Mouse (Mus musculus): ENCODE data around the gene Nek5.
A peak's percentile ranks its signal among the peaks of the same experiment; 100 is the strongest.
"Not testable (repeated sequence)": the region's sequence is repeated elsewhere in the genome, so short reads cannot be mapped to it uniquely, and the experiment has no call there.

Nek5 gene

DNA sequence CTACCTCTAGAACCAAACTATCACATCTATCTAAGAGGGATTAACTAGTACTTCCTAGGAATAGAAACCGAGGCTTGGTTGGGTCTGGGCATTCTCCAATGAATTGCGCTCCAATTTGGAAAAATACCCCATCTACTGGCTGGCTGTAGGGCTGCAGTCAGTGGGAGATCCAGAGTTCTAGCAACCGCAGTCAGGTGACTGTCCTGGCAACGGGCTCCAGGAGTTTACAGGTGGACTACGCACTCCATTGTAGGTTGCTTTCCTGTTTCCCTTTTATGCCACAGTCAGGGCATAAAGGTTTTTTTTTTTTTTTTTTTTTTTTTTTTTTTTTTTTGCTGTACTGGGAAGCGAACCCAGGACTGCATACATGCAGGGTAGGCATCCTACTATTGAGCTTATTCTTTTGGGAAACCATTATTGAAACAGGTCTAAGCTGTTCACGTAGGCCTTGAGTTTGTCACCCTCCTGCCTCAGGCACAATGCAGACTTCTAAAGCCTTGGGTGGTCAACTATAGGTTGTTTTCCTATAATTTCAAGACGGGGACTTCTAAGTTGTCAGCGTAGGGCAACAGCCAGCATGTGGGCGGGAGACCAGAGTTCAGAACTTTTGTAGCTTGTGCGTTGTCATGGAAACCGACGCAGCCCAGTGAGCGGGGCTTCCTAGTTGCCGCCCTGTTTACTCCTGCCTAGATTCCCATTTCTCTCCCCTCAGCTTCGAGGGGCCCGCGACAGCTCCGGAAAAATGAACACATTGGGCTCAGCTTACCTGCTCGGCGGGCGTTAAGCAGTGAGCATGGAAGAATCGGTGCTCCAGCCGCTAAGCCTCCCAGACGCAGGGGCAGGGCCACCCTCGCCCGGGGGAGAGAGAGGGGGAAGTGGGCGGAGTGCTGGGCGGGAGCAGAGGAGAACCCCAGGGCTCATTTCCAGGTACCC lies at the start of gene Nek5:
Nek5 (minus strand) TSS at position 834 of the 933 bp plus-strand sequence.
- peak; percentile 3 for DNase-seq (ENCODE audit: low read depth)

DNA sequence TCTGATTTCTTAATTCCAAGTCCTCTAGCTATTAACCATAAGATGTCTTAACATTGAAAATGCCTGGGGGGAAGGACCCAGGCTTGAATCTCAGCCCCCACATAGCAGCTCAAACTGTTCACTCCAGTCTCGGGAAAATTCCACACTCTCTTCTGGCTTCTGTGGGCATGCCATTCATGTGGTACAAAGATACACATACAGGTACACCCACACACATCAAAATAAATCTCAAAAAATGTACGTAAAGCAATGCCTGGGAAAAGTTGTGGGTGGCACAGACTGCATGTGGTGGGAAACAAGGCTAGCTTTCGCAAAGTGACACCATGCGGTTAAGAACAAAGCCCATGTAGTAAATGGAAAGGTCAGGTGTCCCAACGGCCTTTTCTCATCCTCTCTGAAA lies 44.3 kb upstream of the Nek5 start:
- DNase-seq (ENCODE audit: low read depth) = no peak

DNA sequence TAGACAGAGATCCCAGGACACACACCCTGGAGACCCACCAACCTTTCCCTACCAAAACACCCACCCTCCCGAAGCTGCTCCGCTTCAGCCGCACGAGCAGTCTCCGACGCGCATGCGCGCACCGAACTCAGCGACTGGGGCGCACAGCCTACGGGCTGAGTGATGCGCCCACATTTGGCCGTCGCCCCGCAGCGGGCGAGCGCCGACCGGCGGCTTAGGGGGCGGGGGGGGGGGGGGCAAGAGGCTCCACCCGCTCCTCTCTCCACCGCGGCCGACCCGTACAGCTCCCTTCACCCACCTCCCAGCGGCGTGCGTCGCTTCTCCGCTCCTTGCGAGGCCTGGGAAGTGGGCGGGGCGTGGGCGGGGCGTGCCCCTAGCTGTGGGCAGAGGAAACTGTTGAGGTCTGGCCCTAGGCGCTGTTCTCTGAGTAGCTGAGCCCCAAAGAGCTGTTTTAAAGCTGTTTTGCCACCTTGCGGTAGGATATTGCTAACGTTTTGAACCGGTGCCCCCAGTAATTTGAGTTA lies 41.3 kb upstream of the Nek5 start, which contains the start of gene Nek3:
Nek3 (minus strand) TSS at position 356 of the 524 bp plus-strand sequence.
- peak; percentile 96 for DNase-seq (ENCODE audit: low read depth)

DNA sequence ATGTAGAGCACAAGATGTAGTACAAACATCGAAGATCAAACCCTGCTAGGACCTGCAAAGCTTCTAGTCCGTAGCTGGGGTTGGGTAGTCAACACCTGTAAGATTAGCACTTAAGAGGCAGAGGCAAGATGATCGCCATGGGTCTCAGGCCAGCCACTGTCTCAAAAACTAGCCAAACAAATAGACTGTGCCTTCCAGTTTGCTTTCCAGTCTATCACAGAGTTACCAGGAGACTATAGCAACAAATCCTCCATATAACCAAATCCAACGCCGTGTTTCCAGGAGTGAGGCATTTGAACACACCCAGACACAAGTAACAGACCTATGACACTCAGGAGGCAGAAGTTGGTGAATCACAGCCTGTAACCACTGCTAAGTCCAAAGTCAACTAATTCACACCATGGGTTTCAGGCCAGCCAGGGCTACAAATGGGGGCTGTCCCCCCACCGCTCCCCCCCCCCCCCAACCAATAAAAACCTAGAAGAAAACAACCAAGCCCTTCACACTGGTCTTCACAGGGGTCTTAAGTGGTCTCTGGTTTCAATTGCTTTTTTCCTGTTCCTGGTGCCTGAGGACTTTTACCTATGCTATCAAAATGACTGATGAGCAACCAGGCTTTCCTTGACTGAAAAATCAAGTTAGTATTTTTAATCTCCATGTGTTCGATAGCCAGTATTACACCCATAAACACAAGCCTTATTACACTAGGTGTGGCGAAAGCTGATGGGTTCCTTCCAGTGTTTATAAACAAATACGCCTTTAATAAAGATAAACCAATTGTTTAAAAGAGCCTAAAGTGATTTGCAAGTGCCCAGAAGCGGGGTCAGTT lies 40.6 kb upstream of the Nek5 start:
- no peak for DNase-seq (ENCODE audit: low read depth)

DNA sequence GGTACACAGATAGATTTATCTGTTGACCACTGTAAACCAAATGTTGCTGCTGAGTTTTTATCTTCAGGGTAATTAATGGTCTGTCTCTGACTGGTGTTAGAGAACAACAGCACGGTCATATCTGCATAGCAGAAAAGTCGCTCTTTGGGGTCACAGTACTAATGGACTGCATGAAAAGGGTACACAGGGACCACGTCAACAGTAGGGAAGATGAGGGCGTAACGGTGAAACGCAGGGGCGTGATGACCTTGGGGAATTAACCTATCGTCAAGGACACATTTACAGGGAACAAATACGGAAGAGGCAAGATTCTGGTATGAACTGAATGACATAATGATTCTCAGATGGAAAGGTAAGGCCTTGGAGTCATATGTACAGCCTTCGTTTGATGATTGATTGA lies 39.6 kb upstream of the Nek5 start:
- DNase-seq (ENCODE audit: low read depth) = no peak

DNA sequence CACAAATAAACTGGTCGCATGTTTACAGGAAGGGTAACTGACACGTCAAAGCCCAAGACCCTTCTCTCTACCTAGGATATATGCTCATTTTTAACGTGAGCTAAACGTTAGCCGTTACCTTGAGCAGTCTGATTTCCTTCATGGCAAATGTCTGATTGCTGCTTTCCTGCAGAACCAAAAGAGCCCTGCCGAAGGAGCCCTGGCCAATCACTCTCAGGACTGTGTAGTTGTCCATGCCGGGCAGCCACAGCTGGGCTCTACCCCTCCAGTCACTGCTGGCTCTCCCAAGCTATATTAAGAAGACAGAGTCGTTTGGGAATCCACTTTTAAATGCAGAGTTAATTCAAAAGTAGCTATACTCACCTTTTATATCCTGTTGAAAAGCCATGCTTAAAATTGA lies 37.4 kb upstream of the Nek5 start:
- no peak for DNase-seq (ENCODE audit: low read depth)

DNA sequence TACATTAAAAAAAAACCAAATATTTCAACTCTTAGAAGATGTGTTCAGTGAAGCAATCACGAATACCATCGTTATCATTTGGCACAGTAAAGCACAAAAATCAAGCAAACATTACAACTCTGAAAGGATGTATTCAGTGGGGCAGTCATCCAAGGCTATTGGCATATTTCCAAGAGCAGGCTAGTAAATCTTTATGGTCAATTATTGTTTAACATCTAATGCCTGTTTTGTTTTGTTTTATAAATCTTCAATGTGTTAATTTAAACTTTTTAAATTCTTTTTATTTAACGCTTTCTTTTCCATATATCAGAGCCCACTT lies 25.5 kb upstream of the Nek5 start:
- DNase-seq (ENCODE audit: low read depth) = no peak

DNA sequence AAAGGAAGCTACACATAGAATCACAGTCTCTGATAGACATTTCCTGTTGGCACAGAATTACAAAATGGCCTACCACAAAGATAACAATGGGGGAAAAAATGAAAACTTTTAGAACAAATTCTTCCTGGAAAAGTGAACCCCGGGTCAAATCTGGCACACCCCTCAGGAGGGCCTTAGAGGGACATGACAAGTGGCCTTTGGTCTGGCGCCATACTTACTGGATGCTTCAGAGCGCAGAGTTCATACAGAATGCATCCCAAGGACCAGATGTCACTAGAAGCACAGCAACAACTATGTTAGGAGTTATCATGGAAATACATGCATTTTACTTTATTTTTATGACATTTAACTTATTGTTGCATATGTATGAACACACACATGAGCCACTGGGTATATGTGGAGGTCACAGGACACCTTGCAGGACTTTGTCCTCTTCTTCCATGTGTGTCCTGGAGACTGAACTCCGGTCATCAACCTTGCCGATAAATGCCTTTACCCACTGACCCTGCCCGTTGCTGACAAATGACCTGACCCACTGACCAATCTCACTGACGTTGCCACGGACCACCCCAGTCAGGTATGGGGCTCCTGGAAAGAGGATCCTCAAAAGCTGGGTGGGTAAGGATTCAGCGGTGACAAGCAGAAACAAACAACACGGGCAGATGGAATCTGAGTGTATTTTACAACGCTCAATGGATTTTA lies 24.9 kb upstream of the Nek5 start:
- DNase-seq (ENCODE audit: low read depth) = no peak

DNA sequence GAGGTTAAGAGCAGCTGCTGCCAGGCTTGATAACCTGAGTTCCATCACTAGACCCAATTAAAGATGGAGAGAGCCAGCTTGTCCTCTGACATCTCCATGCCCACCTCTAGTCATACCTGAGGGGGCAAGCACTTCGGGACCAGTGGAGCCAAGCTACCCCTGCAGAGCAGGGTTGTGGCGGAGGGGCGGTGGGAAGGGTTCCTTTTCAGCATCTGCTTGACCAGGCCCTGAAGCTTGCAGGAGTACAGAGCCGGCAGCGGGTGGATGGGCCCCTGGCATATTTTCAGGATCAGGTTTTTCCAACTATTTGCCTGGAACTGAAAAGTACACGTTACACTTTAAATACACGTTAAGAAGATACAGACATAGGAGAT lies 23.5 kb upstream of the Nek5 start:
- DNase-seq (ENCODE audit: low read depth) = no peak

DNA sequence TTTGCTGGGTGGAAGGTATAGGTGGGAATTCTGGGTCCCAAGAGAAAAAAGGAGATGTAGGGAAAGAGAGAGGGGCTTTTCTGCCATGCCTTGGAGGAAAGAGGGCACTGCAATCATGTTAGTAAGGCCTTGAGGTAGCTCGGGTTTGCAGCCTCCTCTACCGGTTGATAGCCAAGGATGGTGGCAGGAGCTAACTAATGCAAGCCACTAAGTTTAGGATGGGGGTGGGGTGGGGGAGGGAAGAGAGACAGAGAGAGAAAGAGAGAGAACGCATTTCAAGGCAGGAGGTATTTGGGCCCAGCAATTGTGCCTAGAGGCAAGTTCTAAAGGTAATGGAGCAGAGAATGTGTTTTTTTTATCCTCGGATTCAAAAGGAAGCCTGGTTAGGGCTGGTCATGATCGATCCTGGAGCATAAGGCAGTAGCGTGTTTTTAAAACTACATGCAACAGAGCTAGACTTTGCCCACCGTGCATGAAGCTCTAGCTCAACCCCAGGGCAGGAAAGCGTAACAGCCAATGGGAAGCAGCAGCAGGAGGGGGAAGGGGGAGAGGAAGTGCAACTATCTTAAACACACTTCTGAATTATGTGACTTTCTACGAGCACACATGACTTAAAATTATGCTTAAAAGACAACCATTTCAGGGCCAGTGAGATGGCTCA lies 23.0 kb upstream of the Nek5 start:
- DNase-seq (ENCODE audit: low read depth) = no peak

DNA sequence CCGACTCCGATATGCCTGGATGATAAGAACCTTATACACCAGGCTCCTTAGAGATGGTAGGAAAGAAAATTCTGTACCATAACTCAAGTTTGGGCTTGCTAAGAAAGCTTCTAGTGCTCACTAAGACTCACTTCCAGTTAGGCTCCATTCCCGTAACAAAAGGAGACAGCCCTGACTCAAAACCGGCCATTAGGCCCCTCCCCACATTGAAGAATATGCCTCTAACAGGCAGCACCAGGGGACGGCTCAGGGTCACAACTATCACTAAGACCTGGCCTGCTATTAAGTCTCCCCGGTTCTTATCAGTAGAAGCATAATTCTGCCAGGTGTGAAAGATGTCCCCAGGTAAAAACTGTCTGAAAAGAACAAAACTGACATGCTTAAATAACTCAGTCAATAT lies 21.0 kb upstream of the Nek5 start:
- DNase-seq (ENCODE audit: low read depth) = no peak

DNA sequence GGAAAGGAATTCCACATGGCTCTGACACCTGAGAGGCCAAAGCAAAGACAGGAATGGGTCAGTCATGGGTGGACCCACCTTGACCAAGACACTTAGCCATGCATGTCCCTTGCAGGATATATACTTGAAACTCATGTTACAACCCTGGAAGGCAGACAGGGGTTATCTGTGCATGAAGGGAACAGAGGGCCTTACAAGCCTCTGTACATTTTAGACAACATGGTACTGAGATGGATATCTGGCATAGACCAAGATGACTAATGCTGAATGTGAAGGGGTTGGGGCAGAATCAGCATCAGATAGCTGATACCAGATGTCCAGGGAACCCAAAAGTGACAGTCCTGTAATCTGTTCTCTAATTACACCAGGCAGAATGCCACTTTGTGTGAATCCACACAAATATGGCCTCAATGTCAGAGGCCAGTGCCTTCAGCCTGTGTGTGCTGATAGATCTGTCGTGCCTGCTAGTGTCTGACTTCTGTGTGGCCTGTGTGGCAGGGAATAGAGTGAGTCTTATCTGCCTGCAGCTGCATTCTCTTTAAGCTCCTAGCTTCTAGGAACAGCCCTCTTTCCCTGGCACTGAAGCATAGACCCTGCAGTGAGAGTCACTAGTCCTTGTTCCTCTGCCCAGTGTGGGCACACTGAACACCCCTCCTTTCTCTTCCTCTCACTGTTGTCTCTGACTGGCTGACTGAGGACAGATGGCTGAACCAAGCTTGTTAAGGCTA lies 19.1 kb upstream of the Nek5 start:
- peak; percentile 3 for DNase-seq (ENCODE audit: low read depth)

DNA sequence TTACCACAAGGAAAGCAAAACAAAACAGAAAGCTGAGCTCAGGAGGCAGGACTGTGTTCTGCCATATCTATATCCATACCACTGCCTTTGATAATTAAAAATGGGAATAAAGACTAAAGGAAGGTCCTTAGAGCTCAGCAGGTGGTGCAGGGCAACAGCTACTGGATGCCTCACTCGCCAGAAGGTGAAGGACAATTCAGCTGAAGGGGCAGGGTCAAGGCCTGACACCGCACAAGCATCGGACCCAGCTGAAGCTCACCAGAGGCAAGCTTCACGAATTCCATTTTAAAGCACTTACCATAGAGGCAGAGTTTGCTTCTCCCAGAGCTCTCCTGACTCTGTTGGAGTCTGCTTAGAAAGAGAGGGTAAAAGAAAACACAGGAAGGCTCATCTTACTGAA lies 17.7 kb upstream of the Nek5 start:
- no peak for DNase-seq (ENCODE audit: low read depth)

DNA sequence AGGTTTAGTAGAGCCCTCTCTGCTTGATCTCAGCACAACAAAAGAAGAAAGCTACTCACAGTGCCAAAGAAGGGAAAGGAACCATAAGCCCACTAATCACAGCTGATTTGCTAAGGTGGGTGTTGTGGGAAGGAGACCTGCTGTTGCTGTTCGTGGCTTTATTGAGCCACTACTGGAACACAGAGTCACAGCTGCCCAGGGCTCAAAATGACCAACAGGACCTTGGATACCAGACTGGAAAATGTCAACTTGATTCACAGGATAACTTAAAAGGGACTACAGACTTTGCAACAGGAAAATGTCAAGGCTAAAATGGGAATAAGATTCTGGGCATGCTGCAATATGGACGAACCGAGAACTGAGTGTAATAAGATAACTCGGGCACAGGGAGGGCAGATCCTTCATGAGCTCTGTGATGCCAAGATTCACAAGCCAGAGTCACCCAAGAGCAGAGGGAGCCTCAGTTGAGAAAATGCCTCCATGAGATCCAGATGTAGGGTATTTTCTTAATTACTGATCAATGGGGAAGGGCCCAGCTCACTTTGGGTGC lies 17.1 kb upstream of the Nek5 start:
- no peak for DNase-seq (ENCODE audit: low read depth)

DNA sequence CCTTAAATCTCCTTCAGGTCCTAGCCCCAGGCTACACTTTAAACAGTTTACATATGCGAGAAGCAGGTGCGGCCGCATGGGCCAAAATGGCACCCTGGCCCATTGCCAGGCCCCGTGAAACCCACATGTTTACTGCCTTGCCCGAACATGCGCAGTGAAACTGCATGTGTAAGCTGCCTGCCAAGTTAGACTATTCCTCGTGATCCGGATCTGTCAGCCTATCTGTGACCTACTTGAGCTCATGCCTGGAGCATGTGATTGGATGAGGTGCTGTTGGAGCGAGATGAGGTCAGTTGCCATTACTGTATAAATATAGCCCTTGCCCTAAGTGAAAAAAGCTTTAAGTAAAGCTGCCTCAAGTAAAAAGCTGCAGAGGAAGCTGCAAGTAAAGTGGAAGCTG lies 11.6 kb upstream of the Nek5 start:
- not testable (repeated sequence) for DNase-seq (ENCODE audit: low read depth)

DNA sequence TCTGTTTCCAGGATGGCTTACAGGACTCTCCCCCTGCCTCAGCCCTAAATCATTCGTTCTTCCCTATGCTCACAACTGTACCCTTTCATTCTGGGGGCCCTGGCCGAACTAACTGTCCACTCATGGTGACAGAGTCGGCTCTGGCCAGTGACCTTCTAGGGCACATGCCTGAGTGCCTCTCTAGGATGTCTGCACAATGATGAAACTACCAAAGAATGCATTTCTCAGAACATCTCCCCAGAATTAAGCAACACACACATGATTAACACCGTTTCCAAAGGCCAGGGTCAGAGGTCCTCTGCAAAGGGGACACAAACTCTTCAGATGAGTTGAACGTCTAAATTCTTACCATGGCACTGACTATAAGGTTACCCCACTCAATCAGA lies 9.9 kb upstream of the Nek5 start:
- no peak for DNase-seq (ENCODE audit: low read depth)

DNA sequence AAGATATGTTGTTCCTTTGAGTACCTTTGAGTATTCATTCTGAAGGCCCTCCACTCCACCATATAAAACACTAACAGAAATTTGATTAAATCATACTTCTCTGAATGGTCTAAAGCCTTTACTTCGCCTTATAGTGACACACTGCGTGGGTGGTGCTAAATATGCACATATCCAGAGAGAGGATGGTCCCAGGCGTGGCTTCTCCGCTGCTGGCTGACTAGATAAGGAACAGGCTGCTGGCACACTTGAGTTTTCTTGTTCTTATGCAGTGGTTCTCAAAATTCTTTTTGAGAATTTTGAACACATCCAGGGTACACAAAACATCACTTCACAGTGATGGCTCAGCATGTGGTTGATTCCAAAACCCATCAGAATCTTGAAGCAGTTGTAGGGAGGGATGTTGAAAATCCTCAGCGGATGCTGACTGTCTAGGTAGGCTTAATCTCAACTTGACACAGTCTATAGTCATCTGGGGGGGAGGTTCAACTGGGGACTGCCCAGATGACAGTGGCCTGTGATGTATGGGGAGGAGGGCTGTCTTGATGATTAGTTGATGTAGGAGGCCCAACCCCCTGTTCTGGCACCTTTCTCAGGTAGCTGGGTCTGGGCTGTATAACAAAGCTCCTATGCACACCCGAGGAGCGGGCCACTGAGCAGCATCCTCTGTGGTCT lies 9.4 kb upstream of the Nek5 start:
- DNase-seq (ENCODE audit: low read depth) = no peak

DNA sequence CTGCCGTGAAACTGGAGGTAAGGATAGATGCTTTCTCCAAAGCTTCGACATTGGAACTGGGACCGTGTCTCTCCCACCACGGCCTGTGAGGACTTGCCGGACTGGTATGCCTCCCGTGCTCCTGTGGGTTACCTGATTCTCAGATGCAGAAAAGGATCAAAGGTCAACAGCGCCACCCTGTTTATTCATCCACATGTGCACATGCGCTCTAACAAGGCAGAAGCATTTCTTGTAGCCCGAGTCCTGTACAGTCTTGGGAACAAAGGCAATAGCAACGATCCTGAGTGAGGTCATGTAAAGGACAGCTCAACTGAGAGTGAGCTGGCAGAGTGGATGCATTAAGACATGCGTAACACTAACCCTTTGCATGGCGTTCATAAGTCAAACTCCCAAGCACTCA lies 7.2 kb upstream of the Nek5 start:
- DNase-seq (ENCODE audit: low read depth) = no peak

DNA sequence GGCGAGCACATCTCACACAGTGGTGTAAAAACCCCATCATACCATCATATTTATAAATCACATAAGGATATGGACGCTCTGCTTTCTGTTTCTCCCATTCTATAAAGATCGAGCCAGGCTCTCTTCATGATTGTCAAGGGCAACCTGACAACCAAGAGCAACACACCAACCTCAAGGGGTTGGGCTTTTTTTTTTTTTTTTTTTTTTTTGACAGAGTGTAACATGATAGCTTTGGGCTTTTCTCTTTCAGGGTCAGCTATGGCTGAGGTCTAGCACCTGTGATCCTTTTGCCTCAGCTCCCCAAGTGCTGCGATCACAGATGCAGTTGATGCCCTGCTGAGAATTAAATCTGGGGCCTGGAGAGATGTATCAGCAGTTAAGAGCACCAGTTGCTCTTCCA lies 17.8 kb downstream of the Nek5 start:
- DNase-seq (ENCODE audit: low read depth) = no peak

DNA sequence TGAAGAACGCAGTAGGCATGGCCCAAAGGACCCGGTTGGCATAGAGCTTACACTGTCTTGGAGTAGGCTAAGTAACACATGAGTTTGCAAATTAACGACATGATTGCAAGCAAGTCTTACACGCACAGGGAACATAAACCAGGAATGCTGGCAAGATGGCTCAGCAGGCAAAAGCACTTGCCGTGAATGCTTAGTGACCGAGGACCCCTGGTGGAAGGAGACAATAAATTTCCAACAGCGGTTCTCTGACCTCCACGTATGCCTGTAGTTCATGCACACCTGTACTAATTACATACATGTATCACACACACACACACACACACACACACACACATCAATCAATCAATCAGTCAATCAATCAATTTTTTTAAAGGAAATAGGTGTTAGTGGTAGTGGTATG lies 33.3 kb downstream of the Nek5 start:
- DNase-seq (ENCODE audit: low read depth) = peak; percentile 38
